Mouse (Mus musculus): ENCODE results near the gene Sirt6.

Sirt6 gene

DNA sequence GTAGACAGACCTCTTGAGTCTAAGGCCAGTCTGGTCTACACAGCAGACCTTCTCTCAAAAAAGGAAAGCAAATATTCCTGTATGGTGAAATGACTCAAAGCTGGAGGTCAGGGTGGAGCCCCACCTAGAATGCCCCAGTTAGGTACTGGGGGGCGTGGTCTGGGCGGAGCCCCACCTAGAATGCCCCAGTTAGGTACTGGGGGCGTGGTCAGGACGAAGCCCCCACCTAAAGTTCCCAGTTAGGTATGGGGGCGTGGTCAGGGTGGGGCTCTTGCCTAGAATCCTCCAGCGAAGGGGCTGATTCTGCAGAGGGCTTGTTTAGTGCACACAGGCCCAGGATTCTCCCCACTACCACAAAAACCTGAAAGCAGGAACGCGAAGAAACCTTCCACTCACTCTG is 4.2 kb downstream of the Sirt6 start:
- no peak for DNase-seq (ENCODE audit: low spot score)

- DNase-seq (ENCODE audit: low spot score) = no peak
Observed at GRCm38 (mm10) chr10:81620786-81621185, 6.8 kb downstream of the Sirt6 start.

DNA sequence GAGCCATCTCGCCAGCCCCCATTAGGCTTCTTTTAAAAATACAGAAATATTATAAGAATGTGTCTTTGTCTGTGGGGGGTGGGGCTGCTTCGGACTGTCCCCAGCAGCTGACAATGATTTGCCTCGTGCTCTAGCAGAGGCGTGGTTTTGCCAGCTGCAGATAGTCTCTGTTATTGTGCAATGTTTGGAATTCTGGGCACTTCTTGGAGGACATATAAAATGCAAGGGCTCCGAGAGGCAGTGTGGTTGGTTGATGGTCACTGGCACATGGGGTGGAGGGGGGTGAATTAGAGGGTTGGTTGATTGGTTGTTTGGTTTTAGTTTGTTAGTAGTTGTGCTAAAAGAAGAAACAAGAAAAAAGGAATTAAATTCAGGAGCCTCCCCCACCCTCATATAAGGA is 7.6 kb downstream of the Sirt6 start:
- no peak for DNase-seq (ENCODE audit: low spot score)

DNA sequence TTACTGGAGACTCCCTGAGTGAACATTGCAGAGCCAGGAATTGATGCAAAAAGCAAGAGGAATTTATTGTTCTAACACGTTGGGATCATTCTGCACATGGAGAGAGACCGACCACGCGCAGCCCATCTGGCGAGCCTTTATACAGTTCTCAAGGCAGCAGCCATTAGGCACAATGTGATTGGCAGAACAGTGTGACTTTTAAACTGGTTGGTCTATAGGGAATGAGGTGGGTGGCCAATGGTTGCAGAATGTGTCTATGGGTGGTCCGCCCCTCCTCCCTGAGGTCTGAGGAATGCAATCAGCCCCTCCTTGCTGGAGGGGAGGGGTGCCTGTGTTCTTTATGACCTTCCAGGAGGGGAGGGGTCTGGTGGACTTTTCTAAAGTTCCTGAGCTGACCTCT is 12.1 kb downstream of the Sirt6 start:
- DNase-seq (ENCODE audit: low spot score) = peak; percentile 67

DNA sequence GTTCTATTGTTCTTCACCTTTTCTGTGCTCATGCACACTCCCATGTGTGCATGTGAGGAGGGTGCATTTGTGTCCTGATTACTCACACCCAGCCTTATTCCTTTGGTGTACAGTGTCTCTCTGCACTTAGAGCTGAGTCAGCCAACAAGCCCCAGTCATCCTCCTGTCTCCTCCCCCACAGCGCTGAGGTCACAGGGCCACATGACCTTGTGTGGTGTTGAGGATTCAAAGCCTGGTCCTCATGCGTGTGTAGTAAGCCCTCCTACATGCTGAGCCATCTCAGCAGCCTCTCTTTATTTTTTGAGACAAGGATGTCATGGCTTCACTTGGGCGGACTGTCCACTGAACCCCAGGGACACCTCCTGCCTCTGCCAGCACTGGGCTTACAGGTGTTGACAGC is 14.8 kb downstream of the Sirt6 start:
- DNase-seq (ENCODE audit: low spot score) = no peak

DNA sequence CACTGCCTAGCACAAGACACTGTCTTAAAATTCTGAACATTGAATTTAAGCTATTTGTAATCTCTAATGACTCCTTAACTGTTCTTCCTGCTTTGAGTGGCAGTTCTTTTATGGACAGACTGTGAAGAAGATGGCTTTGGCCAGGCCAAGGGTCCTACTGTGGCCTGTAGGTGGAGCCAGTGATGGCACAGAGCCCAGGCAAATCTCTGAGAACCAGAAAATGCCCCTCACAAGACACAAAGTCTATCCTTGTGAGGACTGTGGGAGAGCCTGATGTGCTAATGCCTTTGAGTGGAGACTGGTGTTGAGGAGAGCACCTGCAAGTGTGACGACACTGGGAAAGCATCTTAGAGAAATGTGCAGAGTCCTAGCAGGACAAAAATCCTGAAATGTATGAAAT is 19.3 kb downstream of the Sirt6 start:
- DNase-seq (ENCODE audit: low spot score) = no peak

GRCm38 (mm10) chr10:81605974-81606751 is 21.4 kb downstream of the Sirt6 start, which contains the start of gene BC025920:
TSS of gene BC025920 (plus strand) at chr10:81606270.
- peak; percentile 97 for DNase-seq (ENCODE audit: low spot score)

DNA sequence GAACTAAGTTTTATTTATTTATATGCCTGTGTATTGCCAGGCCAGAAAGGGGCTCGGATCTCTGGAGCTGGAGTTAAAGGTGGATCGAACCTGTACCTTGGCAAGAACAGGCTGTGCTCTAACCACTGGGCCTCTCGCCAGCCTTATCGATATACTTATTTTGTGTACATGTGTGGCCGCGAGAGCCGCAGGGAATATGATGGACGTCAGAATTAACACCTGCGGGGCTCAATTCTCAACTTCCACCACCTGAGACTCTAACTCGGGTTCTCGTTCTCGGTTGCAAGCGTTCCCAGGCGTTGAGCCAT is 22.0 kb downstream of the Sirt6 start:
- no peak for DNase-seq (ENCODE audit: low spot score)

GRCm38 (mm10) chr10:81604968-81605665 is 22.5 kb downstream of the Sirt6 start:
- peak; percentile 95 for DNase-seq (ENCODE audit: low spot score)

DNA sequence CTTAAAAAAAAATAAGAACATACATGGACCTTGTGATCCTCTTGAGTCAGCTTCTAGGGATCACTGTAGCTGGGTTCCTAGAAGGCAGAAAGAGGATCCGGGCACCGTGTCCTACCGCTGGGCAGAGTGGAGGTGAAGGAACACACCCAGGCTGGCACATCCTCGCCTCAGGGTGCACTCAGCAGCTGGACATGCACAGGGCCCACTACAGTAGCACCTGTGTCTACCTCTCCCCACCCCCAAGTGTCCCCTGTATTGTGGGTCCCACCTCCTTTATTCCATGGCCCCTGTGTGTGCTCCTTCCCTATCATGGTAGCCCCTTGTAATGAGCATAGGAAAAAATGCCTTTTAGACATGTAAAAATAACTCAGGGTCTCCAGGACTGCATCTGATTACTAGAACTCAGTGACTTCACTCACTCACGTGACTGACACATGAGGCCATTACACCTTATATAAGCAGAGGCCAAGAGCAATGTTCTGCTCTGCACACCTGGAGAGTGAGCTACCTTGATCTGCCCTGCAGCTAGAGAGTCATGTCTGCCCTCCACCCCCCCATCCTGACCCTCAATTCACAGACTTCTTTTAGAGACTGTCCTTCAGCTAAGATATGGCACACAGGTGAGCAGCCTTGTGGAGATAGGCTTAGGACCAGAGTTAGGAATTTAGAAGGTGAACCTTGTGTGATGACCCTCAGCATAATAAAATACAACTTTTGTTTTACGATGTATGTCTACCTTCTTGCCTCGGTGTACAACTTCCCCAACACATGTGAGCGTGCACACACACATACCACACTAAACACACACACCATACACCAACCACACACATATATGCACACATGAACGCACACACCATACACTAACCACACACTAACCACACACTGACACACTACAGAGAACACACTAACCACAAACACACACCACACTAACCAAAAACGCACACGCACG is 23.3 kb downstream of the Sirt6 start:
- no peak for DNase-seq (ENCODE audit: low spot score)

DNA sequence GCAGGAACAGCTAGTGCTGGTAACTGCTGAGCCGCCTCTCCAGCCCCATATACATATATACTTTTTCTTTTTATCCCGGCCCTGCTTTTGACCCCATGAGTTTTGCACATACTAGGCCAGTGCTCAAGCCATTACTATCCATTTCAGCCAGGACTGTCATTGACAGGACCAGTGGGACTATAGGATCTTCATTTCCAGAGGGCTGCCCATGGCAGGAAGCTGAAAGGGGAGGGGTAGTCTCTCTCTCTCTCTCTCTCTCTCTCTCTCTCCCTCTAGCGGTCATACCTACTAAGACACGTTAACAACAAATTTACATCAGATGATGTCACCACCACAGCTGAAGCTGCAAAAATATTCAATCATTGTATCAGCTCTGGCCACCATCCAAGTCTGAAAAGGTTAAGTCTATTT is 24.9 kb downstream of the Sirt6 start:
- peak; percentile 85 for DNase-seq (ENCODE audit: low spot score)

DNA sequence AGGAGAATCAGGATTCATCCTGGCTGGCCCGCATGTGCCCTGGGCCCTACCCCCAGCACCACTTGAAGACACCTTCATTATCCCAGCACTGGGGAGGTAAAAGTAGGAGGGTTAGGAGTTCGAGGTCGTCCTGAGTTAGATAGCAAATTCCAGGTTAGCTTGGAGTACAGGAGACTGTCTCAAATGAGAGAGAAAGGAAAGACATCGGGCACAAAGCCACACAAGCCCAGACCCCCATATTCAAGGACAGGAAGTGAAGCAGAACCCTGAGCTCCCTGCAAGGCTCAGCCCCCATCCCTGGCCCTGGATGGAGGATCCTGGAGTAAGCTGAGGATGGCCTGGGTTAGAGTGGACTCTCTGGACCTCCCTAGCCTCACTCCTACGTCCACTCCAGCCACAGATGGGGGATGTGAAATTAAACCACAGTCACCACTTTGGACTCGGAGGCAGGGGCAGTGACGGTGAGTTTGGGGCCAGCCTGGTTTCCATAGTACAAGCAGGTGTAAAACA is 26.1 kb downstream of the Sirt6 start:
- no peak for DNase-seq (ENCODE audit: low spot score)

DNA sequence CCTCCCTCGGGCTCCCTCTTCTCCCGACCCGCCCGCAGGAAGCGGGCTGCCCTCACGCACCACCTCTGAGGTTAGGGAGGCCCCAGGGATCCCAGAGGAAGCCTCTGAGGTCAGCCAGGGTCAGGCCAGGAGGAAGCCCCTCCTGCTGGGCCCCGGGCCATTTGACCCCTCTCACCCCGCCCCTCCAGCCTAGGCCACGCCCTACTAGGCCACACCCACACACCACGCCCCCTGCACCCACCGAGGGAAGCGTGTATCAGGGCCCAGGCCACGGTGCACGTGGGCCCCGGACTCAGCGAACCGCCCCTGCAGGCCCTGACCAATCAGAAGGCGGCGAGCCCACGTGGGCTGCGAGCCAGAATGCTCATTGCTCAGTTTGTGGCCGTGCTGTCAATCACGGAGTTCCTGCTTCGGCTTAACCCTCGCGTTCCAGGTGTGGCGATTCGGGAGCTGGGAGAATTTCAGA is 26.8 kb downstream of the Sirt6 start, which contains the start of gene Tle6:
Gene Tle6 (minus strand): TSS at position 336 of the 466 bp plus-strand sequence.
- DNase-seq (ENCODE audit: low spot score) = peak; percentile 100

GRCm38 (mm10) chr10:81600096-81600495 is 27.5 kb downstream of the Sirt6 start:
- DNase-seq (ENCODE audit: low spot score) = no peak

- no peak for DNase-seq (ENCODE audit: low spot score)
Observed at GRCm38 (mm10) chr10:81599630-81600029, 28.0 kb downstream of the Sirt6 start.

DNA sequence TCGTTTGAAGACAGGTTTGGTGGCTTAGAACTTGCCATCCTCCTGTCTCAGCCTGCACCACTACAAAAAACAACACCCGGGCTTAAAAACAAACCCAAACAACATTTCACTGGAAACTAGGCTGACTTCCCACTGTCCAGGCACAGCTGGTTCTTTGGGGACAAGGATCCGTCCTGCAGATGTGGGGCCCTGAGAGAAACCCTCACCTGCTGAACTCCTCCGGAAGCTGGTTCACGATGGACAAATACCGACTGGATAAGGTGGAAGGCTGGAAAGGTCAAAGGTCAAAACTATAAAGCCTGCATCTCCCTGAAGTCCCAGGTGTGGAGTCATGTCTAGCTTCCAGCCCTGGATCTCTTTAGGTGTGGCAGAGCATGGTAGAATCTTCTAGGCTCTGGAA is 28.7 kb downstream of the Sirt6 start:
- no peak for DNase-seq (ENCODE audit: low spot score)

- no peak for DNase-seq (ENCODE audit: low spot score)
Observed at GRCm38 (mm10) chr10:81598342-81598741, 29.3 kb downstream of the Sirt6 start.

DNA sequence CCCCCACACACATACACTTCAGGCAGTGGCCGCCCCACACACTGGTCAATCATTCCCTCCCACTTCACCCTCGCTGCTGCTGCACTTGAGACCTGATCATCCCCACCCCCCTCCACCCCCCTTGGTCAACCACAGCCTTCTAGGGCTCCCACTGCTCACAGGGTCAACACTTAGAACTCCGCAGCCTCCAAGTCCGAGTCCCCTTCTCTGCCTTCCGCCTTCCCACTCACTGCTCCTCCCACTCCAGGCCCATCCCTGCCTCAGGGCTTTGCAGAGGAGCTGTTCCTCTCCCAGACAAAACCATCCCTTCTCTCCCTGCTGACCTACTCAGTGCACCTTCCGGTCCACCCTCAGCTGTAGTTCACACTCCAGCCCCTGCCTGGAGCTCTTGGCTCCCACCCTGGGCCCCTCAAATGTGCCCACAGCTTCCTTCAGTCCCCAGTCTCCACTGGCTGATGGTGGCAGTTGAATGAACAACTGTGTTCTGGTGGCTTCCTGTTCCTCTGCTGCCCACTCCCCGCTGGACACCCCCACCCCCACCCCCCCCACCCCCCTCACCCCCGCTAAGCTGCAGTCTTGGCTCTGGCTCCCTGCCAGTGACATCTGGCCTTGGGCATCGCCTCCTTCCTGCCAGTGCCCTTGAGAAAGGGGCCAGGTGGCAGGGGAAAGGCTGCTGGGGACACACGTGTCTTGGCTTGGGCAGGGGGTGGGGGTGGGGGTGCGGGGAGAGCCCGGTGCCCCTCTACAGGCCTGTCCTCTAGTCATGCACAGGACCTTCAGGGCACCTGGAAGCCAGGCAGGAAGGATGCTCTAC is 30.3 kb downstream of the Sirt6 start:
- peak; percentile 59 for DNase-seq (ENCODE audit: low spot score)

DNA sequence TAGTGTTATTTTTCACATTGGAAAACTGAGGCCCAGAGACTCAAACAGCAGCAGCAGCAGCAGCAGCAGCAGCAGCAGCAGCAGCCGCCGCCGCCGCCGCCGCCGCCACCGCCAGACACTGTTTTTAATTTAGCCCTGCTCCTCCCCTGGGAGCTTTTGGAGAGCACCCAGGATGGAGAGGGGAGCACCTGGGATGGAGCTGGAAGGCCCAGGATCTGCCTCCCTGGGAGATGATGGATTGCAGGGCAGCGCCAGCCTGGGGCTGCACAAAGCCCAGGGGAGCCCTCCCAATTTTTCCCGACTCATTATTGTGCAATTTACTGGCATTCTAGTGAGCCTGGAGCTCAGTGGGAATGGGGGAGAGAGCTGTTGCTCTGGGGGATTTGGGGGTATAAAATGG is 31.0 kb downstream of the Sirt6 start:
- DNase-seq (ENCODE audit: low spot score) = no peak

DNA sequence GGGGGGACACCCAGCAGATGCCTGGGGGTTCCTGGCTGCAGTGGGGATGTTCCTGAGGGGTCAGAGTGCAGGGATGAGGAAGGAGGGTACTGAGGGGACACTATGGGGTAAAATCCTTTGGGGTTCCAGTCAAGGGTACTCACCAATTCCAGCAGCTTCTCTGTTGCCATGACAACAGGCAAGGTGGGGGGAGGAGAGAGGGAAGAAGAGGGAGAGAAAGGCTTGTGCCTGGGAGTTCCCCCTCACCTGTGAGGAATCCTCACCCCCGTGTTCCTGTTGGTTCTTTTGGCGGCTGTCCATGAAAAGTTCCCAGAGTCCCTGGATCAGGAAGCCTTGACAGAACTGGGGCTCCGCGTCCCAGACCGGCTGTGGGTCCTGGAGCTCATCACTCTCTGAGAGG is 32.0 kb downstream of the Sirt6 start:
- no peak for DNase-seq (ENCODE audit: low spot score)

- DNase-seq (ENCODE audit: low spot score) = no peak
Observed at GRCm38 (mm10) chr10:81593935-81594334, 33.7 kb downstream of the Sirt6 start.

Data from embryo, embryonic 10 days (tissue).